Mouse (Mus musculus) T-helper 2 cell (primary cell): Measurements from ENCODE around the gene Smtnl1.

ENCODE experiments used
- in situ Hi-C: fragments of 300-600 bp; cut with MboI, MseI; formaldehyde crosslinking; loops from one replicate; pipeline ENCODE4 v1.15.1; 2025; ENCODE audit warnings: high pct_unique_total_duplicates

Gene Smtnl1

DNA sequence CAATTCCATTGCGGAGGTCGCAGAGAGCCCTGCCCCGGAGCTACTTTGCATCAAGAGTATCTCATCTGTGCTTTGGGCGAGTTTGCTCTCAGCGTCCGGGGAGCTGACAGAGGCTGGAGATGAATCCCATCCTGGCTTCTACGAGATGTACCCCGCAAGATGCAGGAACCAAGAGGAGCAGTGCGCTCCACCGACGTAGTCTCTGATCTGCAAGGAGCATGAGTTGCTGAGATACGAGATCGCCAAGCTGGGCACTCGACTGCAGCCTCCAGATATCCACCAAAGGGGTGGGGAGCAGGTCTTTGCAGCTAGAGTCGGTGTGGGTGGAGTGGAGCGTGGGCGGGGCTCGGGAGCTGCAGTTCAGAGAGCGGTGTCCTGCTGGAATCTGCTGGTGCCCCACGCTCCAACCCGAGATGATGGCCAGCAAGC, 23.9 kb downstream of the Smtnl1 start, which contains the start of gene Ube2l6:
Ube2l6 (plus strand) TSS at position 336 of the 429 bp plus-strand sequence.
- in situ Hi-C loops, result no loop called here

DNA sequence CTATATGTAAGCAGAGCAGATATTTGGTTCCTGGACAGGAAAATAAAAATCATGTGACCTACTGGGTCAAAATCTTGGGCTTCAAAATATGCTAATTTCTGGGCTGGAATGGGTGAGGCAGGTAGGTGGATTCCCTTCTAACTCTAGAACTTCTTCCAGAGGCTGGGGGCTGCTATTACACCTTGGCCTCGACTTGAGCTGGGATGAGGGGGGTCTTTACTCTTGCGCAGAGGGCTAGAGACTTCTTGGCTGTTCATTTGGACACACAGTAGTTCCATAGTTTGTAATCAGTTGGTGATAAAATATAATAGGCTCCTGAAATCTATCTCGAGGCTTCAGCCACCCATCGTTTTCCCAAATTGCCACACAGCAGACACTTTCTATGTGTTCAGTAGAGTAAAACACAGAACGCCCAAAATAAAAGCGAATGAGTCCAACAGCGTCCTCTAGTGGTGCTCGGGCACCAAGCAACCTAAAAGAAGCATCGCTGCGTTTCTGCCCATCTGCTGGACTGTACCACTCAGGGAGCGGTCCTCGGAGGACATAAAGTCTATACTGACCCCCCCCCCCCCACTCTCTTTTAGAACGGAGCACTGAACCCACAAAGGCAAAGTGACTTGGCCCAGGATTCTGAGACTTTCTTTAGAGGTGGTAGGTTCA, 24.5 kb downstream of the Smtnl1 start:
- in situ Hi-C loops, result no loop called here

DNA sequence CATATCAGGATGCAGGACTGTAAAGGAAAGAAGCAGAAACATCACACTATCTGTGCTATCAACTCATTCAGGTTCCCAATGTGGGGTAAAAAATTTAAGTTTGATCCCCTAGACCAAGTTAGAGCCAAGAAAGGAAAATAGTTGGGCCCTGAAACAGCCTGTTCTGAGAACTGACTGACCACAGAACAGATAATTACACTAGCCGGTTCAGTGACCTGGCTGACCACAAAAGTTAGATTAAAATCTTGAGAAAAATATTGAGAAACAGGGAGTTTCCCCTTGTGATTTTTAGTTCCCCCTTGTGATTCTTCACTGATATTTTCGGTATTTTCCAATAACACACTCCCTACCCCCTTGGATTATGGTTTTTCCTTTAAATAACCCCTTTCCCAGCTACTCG, 28.6 kb downstream of the Smtnl1 start:
- in situ Hi-C loops, result no loop called here

DNA sequence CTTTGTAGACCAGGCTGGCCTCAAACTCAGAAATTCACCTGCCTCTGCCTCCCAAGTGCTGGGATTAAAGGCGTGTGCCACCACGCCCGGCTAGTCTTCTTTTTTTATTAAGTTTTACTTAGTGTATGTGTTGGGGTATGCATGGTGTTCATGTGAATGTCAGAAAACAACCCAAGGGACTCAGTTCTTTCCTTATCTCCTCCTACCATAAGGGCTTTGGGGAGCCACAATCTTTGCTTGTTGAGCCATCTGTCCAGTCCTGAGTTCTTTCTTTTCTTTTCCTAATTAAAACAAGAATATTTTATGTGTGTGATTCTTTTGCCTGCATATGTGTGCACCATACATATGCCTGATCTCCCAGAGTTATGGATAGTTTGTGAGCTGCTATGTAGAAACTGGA, 29.3 kb downstream of the Smtnl1 start:
- in situ Hi-C loops, result no loop called here

DNA sequence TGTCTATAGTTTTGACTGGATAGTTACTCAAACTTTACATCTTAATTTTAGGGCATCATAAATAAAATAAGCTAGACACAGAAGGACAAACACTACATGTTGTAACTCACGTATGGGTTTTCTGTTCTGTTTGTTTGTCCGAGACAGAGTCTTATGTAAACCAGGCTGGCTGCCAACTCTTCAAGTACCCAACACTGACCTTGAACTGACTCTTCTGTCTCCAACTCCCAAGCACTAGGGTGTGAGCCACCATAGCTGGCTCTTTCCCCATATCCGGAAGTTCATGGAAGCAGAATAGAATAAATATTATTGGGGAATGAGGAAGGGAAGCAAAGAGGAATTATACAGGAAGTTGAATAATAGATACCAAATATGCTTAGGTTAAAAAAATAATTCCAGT, 29.9 kb downstream of the Smtnl1 start:
- in situ Hi-C loops, result no loop called here

DNA sequence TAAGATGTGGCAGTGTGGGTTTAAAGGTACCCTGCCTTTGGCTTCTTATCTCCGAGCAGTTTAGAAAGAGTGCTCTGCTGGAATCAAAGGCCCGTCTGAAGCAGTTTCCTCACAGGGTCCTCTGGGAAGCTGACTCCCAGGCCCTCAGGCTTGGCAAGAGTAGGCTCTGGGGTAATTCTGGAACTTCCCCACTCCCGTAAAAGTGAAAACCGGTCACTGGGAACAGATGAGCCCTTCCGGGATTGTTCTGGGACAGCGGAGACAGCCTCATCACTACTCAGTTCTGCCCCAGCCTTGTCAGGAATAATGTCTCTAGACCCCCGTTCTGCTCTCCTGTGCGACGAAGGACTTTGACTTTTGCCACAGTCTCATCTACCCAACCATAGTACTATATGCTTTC, 32.0 kb downstream of the Smtnl1 start:
- in situ Hi-C loops, result no loop called here

DNA sequence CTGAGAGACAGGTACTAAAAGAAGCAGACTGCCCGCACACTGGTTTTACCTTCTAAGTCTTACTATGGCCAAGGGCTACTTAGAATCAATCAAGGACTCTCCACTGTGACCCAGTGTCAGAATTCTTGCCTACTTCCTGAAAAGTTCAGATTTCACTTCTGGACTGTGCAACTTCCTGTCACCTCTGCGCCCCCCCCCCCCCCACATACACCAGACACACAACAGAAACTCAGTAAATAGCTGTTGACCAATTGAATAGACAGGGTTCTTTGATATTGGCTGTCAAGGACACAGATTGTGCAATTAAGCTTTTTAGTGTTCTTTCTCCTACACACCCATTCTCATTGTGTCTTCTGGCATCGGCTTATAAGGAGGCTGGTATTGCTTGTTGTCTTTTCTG, 34.1 kb downstream of the Smtnl1 start:
- in situ Hi-C loops, result no loop called here

DNA sequence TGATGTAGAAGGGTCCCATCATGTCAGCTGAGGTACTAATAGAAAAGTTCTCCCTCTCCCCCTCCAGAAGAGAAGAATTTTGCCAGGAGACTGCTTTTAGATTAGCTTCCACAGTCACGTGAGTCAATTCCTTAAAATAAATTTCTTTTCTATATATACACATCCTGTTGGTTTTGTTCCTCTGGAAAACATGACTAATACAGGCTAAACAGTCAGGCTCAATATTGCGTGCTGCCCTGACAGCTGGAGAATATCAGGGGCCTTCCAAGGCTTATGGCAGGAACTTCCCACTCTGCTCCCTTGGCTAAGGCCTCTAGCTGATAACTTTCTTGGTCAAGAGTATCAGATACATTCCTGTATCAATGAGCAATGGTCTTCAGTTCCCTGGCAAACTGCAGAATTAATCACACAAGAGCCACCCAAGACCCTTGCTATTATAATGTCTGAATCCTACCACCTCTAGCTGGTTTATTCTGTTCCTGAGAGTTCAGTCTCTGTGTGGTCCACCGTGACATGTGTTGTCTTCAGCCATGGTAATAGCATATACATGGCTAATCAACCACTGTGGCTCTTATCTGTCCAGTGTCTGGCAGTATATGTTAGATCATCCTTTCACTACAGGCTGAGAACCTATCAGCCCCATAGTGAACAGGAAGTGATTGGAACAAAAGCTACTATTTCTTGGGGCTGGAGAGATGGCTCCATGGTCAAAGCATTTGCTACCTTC, 38.4 kb downstream of the Smtnl1 start:
- in situ Hi-C loops, result no loop called here

DNA sequence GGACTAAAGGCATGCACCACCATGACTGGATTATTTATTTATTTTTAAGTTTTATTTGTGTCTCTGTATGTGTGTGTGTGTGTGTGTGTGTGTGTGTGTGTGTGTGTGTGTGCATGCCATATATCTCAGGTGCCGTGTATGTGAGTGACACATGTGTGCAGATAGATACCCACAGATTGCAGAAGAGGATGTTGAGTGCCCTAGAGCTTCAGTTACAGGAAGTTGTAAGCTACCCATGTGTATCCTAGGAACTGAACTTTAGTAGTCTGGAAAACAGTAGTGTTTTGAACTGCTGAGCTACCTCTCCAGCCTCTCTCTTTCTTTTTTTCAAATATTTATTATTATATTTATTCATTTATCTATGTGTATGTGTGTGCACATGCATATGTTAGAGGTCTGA, 39.1 kb downstream of the Smtnl1 start:
- in situ Hi-C loops, result no loop called here

DNA sequence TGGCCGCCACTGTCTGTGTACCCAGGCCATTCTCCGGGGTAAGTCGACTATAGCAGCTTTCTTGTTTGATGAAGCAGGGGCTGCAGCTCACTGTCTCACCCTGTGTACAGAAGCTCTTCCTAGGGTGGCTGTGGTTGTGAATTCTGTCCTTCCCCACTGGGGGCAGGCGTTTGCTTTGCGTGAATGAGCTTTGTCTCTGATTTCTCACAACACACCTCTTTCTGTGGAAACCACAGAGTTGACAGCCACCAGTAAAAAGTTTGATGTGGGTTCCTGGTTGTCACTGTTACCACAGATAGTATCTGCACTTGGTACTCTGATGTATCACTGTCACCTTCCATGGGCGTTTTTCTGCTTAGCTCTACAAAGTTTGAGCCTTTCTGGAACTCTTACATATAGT, 43.2 kb downstream of the Smtnl1 start:
- in situ Hi-C loops, result no loop called here

DNA sequence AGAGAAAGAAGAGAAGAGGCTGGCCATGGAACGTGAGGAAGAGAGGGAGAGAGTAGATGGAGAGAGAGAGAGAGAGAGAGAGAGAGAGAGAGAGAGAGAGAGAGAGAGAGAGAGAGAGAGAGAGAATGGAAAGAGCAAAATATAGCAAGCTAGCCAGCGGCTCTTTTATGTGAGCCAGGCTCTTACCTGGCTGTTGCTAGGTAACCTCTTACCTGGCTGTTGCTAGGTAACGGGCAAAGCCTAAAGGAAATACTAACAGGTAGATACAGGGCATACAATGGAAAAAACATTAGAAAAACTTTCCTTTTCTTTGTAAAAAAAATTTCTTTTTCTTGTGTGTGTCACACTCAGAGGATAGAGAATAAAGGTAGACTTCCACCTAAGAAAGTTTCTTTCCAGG, 44.7 kb downstream of the Smtnl1 start:
- in situ Hi-C loops, result no loop called here

DNA sequence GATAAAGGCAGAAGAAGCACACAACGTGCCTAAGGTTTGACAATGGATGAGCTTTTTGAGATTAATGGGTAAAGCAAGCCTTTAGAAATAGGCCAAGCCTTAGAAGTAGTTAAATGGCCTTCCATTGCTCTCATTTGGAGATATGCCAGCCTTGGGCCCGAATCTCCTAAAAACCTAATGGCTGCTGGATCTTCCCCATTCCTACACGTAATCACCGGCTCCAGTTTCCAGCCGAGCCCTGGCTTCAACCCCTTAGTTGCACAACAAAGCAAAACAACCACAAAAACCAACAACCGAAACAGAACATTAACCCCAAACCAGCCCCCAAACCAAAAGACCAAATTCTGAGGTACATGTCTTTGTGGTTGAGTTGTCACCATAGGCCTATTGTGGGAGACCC, 46.8 kb downstream of the Smtnl1 start:
- in situ Hi-C loops, result no loop called here

DNA sequence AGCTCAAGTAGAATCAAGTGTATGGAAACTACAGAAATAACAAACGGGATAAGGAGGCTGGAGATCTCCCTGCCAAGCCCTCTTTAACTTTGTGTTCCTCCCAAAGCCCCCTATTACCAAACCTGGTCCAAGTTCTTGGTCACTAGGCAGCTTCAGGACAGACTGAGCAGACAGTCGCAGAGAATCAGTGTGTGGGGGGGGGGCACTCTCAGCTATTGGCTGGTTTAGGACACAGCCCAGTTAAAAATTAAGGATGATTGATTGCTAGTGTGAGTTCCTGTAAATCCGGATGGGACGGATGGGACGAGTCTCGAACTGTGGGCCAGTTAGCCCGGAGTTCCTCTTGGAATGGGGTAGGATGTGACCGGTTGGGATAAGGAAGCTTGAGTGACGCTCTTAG, 47.2 kb downstream of the Smtnl1 start, which contains the start of gene Serping1:
Serping1 (minus strand) TSS at position 204 of the 400 bp plus-strand sequence.
- in situ Hi-C loops, result no loop called here

DNA sequence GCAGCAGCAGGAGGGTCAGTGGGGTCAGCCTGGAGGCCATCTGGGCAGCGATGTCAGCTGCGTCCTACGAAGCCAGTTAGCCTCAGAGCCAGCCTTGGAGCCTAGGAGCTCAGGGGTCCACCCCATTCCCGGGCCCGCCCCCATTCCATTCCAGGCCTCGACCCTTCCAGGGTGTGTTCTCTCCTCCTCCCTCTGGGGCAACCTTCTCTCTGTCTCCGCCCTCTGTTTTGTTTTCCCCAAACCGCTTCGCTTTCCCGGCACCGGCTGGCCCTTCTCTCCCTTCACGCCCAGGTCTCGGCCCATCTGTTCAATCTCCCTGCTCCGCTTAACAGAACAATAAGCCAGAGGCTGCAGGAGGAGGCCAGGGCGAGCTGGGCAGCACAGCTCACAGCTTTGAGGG, 47.7 kb downstream of the Smtnl1 start:
- in situ Hi-C loops, result no loop called here

DNA sequence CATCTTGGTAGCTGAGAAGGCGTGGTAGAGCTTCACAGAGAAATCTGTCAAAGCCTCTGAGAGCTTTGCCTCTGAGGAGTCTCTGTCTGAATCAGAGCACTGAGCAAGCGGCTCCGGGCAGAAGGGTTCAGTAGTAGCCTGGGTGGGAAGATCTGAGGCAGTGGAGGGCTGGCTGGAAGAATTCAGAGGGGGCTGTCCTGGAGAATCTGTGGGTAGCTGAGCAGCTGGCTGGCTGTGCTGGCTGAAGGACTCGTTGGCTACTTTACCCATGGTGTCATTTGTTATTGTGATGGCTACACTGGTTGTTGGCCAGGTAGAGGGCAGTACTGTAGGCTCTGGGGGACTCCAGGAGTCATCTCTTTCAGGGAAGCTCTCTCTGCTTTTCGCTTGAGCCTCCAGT, 49.3 kb downstream of the Smtnl1 start:
- in situ Hi-C loops, result no loop called here

DNA sequence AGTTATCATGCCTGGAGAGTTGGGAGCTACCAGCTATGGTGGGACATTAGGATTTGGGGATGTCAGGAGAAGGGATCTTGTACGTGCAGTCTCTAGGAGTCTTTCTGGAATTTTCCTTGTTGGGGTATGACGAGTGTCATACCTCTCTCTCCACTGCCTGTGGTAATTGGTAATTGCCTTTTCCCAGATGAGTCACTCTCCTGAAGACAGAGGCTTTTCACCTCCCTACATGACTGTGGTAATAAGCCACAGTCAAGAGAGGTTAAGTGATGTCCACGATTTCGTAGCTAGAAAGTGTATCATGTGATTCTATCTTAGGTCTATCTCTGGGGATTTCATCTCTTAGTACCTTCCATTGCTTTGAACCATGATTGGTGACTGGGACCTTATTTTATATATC, 50.0 kb downstream of the Smtnl1 start:
- in situ Hi-C loops, result no loop called here

DNA sequence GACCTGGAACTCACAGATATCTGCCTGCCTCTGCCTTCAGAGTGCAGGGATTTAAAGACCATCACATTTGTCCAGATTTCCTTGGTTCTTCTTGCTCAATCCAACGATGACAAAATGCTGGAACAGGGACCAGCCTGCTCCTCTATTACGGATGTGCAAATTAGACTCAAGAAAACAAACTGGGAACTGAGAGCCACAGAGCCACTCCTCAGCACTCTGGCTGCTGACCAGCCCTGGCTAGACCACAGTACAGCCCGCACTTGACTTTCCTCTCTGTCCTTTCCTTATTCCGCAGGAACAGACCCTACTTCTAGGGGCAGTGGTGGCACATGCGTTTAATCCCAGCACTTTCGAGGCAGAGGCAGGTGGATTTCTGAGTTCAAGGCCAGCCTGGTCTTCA, 52.0 kb downstream of the Smtnl1 start:
- in situ Hi-C loops, result no loop called here

DNA sequence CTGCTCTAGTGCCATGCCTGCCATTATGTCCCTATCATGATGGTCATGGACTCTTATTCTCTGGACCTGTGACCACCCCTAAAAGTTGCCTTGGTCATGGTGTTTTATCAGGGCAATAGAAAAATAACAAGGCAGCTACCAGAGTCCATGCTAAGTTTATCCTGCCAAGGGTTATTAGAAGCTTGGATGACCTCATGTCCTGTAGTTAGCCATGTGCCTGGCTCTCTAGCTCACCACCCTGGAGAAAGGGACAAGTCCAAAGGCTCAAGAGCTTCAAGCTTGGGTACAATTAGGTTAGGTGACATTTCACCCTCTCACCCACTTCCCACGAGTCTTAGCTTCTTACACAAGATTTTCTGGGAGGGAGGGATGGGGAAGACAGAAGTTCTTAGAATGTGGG, 59.6 kb downstream of the Smtnl1 start:
- in situ Hi-C loops, result no loop called here

DNA sequence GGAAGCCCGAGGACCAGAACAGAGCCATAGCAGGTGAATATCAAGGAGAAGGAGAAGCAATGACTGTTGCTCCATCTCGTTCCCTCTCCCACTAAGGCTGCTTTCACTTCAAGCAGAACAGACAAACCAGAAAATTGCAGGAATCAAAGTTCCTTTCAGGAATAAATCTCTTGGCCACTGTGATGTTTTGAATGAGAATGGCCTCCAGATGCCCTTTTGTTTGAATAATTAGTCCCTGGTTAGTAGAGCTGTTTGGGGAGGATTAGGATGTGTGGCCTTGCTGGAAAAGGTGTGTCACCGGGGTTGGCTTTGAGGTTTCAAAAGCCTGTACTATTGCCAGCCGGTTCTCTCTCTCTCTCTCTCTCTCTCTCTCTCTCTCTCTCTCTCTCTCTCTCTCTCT, 60.2 kb downstream of the Smtnl1 start:
- in situ Hi-C loops, result no loop called here

DNA sequence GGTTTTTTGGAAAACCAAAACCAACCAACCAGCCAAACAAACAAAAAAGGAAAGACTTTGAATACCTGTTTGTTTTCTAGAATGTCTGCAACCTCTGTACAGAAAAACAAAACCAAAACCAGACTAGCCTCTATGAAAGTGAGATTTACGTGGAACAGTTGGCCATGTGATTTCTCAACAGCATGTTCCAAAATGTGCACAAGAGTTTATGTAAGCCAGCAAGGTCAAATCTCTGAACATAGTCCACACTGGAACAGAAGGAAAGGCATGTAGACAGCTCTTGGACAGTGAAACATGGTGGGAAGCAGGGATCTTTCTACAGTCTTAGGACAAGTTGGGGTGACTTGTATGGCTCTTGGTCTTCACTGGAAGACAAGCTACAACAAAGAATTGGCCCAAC, 60.6 kb downstream of the Smtnl1 start:
- in situ Hi-C loops, result no loop called here

DNA sequence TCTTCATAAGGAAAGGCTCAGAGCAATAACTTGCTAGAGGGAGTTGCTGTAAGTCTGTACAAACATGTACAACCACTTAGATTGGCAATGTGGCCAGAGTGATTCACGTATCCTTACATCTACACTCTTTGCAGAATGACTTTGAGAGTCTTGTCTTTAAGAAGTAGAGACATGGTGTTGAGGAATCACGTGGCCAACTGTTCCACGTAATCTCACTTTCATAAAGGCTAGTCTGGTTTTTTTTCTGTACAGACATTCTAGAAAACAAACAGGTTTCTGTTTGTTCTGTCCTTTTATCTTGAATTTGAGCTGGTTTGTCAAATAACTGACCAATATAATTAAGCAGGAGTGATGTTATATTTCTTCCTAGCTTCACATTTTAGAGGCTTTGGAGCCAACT, 61.1 kb downstream of the Smtnl1 start:
- in situ Hi-C loops, result no loop called here
